Mouse (Mus musculus): ENCODE results near the gene Ltb4r2.
"Not testable (repeated sequence)": the region's sequence is repeated elsewhere in the genome, so short reads cannot be mapped to it uniquely, and the experiment has no call there.

Gene Ltb4r2

GRCm38 (mm10) chr14:55735758-55736157, 25.5 kb upstream of the Ltb4r2 start:
- intact Hi-C loops (cut with DNase I), result no loop called here

- intact Hi-C loops (cut with DNase I), result no loop called here
These were observed 24.0 kb upstream of the Ltb4r2 start for GRCm38 (mm10) chr14:55737086-55737687.

GRCm38 (mm10) chr14:55743711-55744110, 17.5 kb upstream of the Ltb4r2 start:
- intact Hi-C loops (cut with DNase I), result loop anchor here (2.0 kb wide), 2 partner anchors 59 to 109 kb away; partner anchors contain the start of gene Ipo4

GRCm38 (mm10) chr14:55745180-55745860, 15.9 kb upstream of the Ltb4r2 start, which contains the start of the genes Dhrs1 and Nop9:
TSS of gene Dhrs1 (minus strand) at chr14:55745690.
TSS of gene Nop9 (plus strand) at chr14:55745693.
- intact Hi-C loops (cut with DNase I), result loop anchor here (2.0 kb wide), 1 partner anchor 111 kb away; the partner anchor contains the start of gene Ipo4

- intact Hi-C loops (cut with DNase I), result loop anchor here (2.0 kb wide), 1 partner anchor 111 kb away; the partner anchor contains the start of gene Ipo4
These were observed 15.4 kb upstream of the Ltb4r2 start for GRCm38 (mm10) chr14:55745861-55746237.

GRCm38 (mm10) chr14:55747051-55747847, 14.0 kb upstream of the Ltb4r2 start:
- intact Hi-C loops (cut with DNase I), result no loop called here

- intact Hi-C loops (cut with DNase I), result loop anchor here (5.0 kb wide), 1 partner anchor 130 kb away; no protein-coding TSS in a partner anchor
These were observed 3.7 kb upstream of the Ltb4r2 start for GRCm38 (mm10) chr14:55757566-55757965.

GRCm38 (mm10) chr14:55758363-55758784, 2.9 kb upstream of the Ltb4r2 start, which contains the start of gene Cideb:
TSS of gene Cideb (minus strand) at chr14:55758458.
- intact Hi-C loops (cut with DNase I), result loop anchor here (5.0 kb wide), 1 partner anchor 131 kb away; no protein-coding TSS in a partner anchor

- intact Hi-C loops (cut with DNase I), result not testable (repeated sequence)
These were observed 1.1 kb upstream of the Ltb4r2 start for GRCm38 (mm10) chr14:55760156-55760555.

GRCm38 (mm10) chr14:55762001-55762821, 983 bp downstream of the Ltb4r2 start:
- intact Hi-C loops (cut with DNase I), result no loop called here

GRCm38 (mm10) chr14:55763166-55763565, 1.9 kb downstream of the Ltb4r2 start:
- intact Hi-C loops (cut with DNase I), result no loop called here

- intact Hi-C loops (cut with DNase I), result no loop called here
These were observed 4.5 kb downstream of the Ltb4r2 start, which contains the start of gene Ltb4r1 for GRCm38 (mm10) chr14:55765696-55766095. TSS of gene Ltb4r1 (plus strand) at chr14:55765962.

GRCm38 (mm10) chr14:55767519-55768414, 6.5 kb downstream of the Ltb4r2 start:
- intact Hi-C loops (cut with DNase I), result no loop called here

GRCm38 (mm10) chr14:55768555-55768954, 7.3 kb downstream of the Ltb4r2 start:
- intact Hi-C loops (cut with DNase I), result no loop called here

GRCm38 (mm10) chr14:55769087-55769703, 8.0 kb downstream of the Ltb4r2 start:
- intact Hi-C loops (cut with DNase I), result no loop called here

GRCm38 (mm10) chr14:55776711-55777110, 15.5 kb downstream of the Ltb4r2 start:
- intact Hi-C loops (cut with DNase I), result no loop called here

- intact Hi-C loops (cut with DNase I), result no loop called here
These were observed 15.9 kb downstream of the Ltb4r2 start for GRCm38 (mm10) chr14:55777176-55777575.

- intact Hi-C loops (cut with DNase I), result no loop called here
These were observed 16.6 kb downstream of the Ltb4r2 start for GRCm38 (mm10) chr14:55777806-55778205.

- intact Hi-C loops (cut with DNase I), result no loop called here
These were observed 17.5 kb downstream of the Ltb4r2 start for GRCm38 (mm10) chr14:55778686-55779085.

Measured in adrenal gland (tissue).